Mouse (Mus musculus): ENCODE data around the gene Nav2.

Gene Nav2

DNA sequence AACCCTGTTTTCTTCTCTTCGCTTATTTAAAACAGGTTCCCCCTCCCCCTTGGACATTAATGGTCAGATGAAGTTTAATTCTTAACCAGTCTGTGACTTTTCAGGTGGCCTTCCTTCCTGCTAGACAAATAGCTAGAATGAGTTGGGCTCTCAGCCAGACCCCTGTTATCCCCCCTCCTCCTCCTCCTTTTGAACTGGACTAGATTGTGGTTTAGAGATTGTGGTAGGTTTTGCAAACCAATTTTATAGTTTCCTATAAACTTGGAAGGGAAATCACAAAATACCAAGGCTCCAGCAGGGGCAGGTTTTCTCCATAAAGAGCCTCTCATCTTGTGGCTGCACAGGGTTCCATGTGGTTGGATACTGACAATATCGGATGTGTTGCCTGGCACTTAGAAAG, 606.5 kb downstream of the Nav2 start:
- no peak for DNase-seq (ENCODE audit: low spot score in 2 of 2)

- DNase-seq (ENCODE audit: low spot score in 2 of 2), result no peak
Measured at GRCm38 (mm10) chr7:49520504-49520903, 612.0 kb downstream of the Nav2 start.

GRCm38 (mm10) chr7:49521349-49521748, 612.8 kb downstream of the Nav2 start:
- DNase-seq (ENCODE audit: low spot score in 2 of 2), result no peak

DNA sequence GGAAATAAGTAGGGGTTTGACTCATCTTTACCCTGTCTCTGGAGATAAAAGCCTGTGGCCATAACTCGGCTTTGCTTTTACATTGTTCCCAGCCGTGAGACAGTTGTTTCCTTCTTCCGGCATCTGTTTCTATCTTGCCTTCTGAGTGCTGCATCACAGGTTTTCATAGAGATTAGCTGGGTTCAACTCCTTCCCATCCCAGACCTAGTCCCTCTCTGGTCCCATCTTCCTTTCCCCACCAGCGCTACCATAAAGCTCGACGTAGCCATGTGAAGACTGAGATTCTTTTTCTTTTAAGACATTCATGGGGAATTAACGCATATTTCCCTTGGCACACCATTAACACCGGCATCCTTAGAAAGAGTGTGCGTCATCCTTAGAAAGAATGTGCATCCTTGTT, 613.5 kb downstream of the Nav2 start:
- DNase-seq (ENCODE audit: low spot score in 2 of 2), result no peak

DNA sequence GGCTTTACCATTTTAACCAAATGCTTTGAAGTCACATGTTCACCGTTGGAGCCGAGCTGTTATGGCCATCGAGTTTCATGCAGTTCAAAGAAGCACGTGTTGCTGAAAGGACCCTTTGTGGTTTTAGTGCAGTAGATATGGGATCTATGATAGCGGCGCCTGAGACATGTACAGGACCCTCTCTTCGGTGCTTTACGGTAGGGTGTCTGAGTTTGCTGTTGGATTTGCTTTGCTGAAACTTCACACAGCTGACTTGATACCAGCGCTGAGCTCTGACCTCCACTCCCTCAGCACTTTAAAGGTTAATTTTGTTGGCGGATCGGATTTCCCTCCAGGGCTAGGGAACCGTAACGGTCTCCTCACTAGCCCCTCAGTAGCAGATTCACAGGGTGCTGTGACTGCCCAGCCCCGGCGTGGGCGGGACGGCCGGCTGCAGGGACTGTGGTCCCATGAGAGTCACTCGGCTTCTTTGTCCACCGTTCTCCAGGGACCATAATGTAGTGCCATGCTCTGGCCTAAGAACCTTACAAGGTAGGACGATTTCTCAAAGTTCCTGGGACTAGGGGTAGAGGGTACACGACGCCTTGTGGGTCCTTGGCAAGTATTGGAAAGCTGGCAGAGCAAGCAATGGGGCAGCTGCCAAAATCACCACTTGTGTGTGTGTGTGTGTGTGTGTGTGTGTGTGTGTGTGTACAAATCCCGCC, 614.0 kb downstream of the Nav2 start:
- DNase-seq (ENCODE audit: low spot score in 2 of 2), result peak in 1 of 2 experiments; percentile 26

- peak in 1 of 2 experiments; percentile 26 for DNase-seq (ENCODE audit: low spot score in 2 of 2)
Measured at GRCm38 (mm10) chr7:49523115-49523445, 614.6 kb downstream of the Nav2 start.

- DNase-seq (ENCODE audit: low spot score in 2 of 2), result no peak
Measured at GRCm38 (mm10) chr7:49523729-49524128, 615.2 kb downstream of the Nav2 start.

GRCm38 (mm10) chr7:49525348-49526100, 617.0 kb downstream of the Nav2 start:
- no peak for DNase-seq (ENCODE audit: low spot score in 2 of 2)

GRCm38 (mm10) chr7:49526101-49526499, 617.6 kb downstream of the Nav2 start:
- DNase-seq (ENCODE audit: low spot score in 2 of 2), result no peak

DNA sequence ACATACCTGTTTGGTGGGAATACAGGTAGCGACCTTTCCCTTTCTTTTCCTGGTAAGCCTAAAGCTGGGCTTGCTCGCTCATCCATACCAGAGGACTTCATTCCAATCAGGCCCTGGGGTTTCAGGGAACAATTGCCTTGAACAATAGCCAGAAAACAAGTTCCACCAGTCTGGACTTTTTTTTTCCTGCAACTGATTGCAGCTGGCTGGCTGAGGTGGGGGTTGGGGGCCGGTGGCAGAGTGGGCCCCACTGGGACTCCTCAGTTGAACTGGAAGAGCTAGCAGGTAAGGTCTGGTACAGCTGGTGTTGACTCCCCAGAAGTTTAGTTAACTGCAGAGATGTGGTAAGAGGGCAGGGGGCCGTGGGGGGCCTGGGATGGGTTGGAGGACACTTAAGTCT, 619.0 kb downstream of the Nav2 start:
- no peak for DNase-seq (ENCODE audit: low spot score in 2 of 2)

- DNase-seq (ENCODE audit: low spot score in 2 of 2), result no peak
Measured at GRCm38 (mm10) chr7:49527925-49528324, 619.4 kb downstream of the Nav2 start.

DNA sequence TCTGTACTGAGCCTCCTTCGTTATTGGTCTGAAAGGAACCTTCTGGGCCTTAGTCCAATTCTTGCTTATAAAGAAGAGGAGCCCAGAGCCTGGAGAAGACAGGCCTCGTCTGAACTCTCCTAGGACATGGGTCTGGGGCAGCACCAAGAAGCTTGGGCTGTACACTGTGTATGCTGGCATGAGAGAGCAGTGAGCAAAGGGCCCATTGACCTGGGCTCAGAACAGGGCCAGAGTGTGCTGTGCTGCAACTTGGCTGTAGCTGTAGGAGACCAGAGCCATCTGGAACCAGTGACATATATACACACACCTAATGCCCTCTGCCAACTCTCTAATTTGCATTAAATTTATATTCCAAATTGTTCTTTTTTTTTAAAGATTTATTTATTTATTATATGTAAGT, 621.0 kb downstream of the Nav2 start:
- no peak for DNase-seq (ENCODE audit: low spot score in 2 of 2)

DNA sequence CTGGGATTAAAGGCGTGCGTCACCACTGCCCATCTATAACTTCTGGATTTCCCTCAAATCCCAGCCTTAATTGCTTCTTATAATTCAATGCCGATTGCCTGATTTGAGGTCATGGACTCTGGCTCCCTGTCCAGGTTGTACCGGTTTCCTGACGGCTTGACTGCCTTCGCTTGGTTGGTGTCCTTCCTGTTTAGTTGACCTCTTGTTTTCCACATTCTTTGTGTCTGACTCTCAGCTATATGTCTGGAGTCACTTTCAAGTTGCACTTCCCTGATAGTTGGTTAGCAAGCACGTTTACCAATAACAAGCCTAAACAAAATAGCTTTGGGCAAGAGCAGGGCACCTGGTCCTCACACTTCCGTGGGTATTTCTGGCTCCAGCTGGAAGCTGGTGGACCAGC, 625.1 kb downstream of the Nav2 start:
- DNase-seq (ENCODE audit: low spot score in 2 of 2), result no peak

DNA sequence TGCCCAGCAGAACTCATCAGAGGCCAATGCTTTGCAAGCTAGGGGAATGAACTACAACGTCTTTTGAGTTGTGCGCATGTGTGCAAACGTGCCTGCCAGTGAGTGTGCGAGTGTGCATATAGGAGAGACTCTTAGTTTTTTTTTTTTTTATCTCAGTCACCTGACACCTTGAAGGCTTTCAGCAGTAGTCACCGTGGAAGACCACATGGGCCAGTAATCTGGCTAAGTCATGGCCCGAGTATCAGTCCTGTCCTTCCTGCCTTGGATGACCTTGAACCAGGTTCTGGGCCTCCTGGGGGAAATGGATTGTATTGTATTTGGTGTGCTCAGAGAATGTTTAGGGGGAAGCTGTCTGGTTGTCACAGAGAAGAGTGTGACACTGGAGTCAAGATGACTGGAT, 625.7 kb downstream of the Nav2 start:
- no peak for DNase-seq (ENCODE audit: low spot score in 2 of 2)

- DNase-seq (ENCODE audit: low spot score in 2 of 2), result no peak
Measured at GRCm38 (mm10) chr7:49538360-49538759, 629.8 kb downstream of the Nav2 start.

GRCm38 (mm10) chr7:49540181-49540580, 631.7 kb downstream of the Nav2 start:
- no peak for DNase-seq (ENCODE audit: low spot score in 2 of 2)

DNA sequence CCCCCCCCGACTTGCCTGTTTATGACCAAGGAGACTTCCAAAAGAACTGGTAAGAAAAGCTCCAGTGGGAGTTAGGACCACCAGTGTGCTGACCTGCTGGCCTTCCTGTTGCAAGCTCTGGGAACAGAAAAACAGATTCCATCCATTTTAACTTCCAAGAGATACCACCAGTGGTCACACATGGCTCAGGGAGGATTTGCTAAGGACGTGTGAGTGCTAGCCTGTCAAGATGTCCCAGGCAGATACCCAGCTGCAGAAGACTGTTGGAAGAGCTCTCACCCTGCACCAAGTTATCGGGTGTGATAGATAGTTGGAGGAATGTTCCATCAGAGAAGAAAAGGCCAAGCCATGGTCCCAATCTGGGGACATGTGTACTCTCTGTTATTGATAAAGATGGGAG, 633.6 kb downstream of the Nav2 start:
- no peak for DNase-seq (ENCODE audit: low spot score in 2 of 2)

DNA sequence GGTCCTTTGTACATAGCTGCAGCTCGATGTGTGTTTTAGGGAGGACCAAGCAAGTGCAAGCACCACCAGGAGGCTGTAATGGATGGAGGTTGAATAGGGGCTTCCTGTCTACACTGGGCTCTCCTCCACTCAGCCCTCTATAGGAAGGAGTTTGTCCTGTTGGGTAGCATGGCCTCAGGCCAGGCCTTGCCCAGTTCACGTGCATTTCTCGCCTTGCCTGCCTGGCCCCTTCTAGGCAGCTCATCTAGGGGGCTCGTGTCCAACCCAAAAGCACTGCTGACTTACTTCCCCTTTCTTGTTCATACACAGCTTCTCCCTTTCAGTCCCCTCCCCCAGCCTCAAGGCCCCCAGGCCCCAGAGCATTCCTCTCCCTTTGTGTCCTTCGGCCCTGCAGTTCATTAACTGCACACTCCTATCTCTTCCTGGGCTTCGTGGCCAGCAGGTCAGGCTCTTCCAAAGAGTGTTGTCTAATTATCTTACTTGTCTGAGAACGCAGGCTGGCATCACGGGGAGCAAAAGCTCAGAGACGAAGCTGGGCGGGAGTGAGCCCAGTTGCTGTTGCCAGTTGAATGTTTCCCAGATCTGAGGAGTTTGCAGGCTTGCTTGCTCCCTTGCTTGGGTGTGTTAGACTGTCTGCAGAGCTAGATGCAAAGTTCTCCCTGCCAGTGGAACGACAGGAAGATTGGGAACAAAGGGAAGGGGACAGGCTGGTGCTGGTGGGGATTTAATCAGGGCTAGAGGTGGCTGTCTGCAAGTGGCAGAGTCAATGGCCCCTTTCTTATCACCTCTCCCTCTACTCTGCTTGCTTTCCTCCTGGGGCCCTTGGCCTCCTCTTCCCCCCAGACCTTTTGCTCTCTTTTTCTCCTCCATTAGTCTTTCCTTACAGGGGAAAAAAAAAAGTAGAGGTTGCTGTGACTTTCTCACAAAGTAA, 636.5 kb downstream of the Nav2 start:
- no peak for DNase-seq (ENCODE audit: low spot score in 2 of 2)

DNA sequence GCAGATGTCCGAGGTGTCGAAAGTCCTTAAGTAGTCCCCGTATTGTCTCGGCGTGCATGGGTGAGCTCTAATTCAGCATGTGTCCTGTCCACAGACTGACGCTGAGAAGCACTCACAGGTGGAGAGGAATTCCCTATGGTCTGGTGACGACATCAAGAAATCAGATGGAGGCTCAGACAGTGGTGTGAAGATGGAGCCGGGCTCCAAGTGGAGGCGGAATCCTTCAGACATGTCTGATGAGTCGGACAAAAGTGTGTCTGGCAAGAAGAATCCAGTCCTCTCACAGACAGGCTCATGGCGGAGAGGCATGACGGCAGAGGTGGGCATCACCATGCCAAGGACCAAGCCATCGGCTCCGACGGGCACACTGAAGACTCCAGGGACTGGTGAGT, 637.2 kb downstream of the Nav2 start:
- no peak for DNase-seq (ENCODE audit: low spot score in 2 of 2)

DNA sequence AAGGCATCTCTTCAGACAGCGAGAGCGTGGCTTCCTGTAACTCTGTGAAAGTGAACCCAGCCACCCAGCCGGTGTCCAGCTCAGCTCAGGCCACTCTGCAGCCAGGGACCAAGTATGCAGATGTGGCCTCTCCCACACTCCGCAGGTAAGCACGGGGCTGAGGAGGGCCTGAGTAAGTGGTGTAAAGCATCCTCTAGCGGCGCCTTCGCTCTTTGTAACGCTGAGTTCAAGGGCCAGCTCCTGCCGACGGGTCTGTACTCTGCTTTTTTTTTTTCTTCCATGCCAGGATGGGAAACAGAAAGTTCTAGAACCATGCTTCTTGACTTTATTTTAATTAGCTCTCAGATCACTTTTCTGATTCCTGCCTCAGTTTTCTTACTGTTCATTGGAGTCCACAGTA, 639.9 kb downstream of the Nav2 start:
- DNase-seq (ENCODE audit: low spot score in 2 of 2), result no peak

- peak in 1 of 2 experiments; percentile 29 for DNase-seq (ENCODE audit: low spot score in 2 of 2)
Measured at GRCm38 (mm10) chr7:49553236-49553981, 644.9 kb downstream of the Nav2 start.

- no peak for DNase-seq (ENCODE audit: low spot score in 2 of 2)
Measured at GRCm38 (mm10) chr7:49558240-49558640, 649.7 kb downstream of the Nav2 start.
